ENCODE assay signal across 8 mouse cellular contexts in the genomic region with DNA sequence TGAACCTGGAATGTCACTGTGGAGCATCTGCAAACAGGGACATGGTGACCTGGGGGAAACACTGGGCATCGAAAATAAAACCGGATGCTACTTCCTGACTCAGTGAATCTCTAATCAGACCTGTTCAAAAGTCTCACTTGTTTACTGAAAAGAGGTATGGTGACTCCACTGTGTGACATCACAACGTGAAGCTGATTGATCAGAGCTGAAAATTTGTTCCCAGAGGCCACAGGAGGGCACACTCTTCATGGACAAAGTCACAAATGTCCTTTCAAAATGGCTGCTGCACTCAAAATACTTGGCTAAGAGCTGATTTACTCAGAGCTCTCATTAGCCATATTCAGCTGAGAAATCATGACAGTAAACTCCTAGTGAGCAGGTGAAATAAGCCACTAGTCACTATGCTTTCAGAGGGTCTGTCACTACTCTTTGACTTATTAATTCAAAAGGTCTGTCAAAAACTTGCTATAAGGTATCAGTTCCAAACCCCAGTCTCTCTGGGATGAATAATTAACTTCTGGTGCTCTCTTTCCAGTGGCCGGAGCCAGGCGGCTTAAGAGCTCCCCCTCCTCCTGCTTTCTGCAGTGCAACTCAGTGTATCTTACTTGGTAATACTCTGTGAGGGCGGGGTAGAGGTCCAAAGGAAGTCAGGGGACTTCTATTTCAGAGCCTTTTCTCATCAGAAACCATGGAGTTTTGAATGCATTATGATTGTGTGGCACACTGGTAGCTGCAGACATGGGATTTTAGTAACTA. TPM values are rescaled to one million over a fixed set of nuclear protein-coding genes. Genes with fewer than 3 reads are reported as not detected.
A peak's percentile ranks its signal among the peaks of the same experiment; 100 is the strongest.
DNase-seq lines count a peak whose midpoint lies in the region; ATAC-seq lines count a peak whose summit lies in the region.

No protein-coding gene starts in this region.

- DNase-seq in adrenal gland, postnatal 10 days = peak; percentile 51
- no peak for DNase-seq in adrenal gland, postnatal 4 days (ENCODE audit: low spot score in 2 of 2)
- DNase-seq in 416B (ENCODE audit: low read depth) = peak; percentile 19
- DNase-seq in embryo, embryonic 10 days (ENCODE audit: low spot score) = peak; percentile 41
- DNase-seq in lung, postnatal 10 days = peak; percentile 58
- DNase-seq in ovary, postnatal 36 days (ENCODE audit: low spot score) = no peak
- no peak for DNase-seq in ovary, postnatal 14 days (ENCODE audit: low spot score)

- peak; percentile 86 for ATAC-seq in intestine, embryonic 16.5 days

- no peak overlapping the region for H3K27ac ChIP-seq in intestine, embryonic 16.5 days (ENCODE audit: low read length)

- no peaks in the 10 kb centered on the region for H3K27me3 ChIP-seq in intestine, embryonic 16.5 days (replicated peaks; ENCODE audit: control insufficient read depth, insufficient read depth, low read length)

- no peak overlapping the region for H3K4me2 ChIP-seq in intestine, embryonic 16.5 days (ENCODE audit: low read depth, low read length)

- 38% methylated on average over 6 of the region's 6 CpGs for WGBS in intestine, embryonic 16.5 days

- H3K9me3 ChIP-seq in intestine, embryonic 16.5 days (ENCODE audit: control insufficient read depth, low read length) = no peaks in the 10 kb centered on the region

- H3K36me3 ChIP-seq in intestine, embryonic 16.5 days (ENCODE audit: control insufficient read depth, insufficient read depth, low read length) = no peaks in the 10 kb centered on the region

- H3K4me1 ChIP-seq in intestine, embryonic 16.5 days (ENCODE audit: control insufficient read depth, insufficient read depth, low read length) = peaks cover 8% of the 10 kb centered on the region; the same call in 1 of the 2 replicates

- H3K4me3 ChIP-seq in intestine, embryonic 16.5 days (ENCODE audit: low read length) = no peak overlapping the region

- H3K9ac ChIP-seq in intestine, embryonic 16.5 days (ENCODE audit: low read depth, low read length) = no peak overlapping the region

RNA-seq across cellular contexts. Expression of a gene that starts 44.3 kb away (rescaled TPM):
- total RNA-seq in adrenal gland, postnatal 10 days (2021) = 10 to 100 TPM; 38.1 to 48.9 TPM
- 10 to 100 TPM; 48.7 to 57.6 TPM for total RNA-seq in adrenal gland, postnatal 4 days (2021)
- polyA plus RNA-seq in intestine, embryonic 16.5 days (2015; fragmentation: Nextera tagmentation; extraction: Ambion mirVana) = 15.2 and 16.9 TPM in 2 replicates

Comparison
In these comparisons a context has a peak if more than half of its experiments do, and no peak if none do; other contexts are left out.
1. DNase-seq: peak in adrenal gland, postnatal 10 days (single experiment), 416B (single experiment), embryo, embryonic 10 days (single experiment) and lung, postnatal 10 days (single experiment); none in adrenal gland, postnatal 4 days (0 of 2), ovary, postnatal 36 days (single experiment) and ovary, postnatal 14 days (single experiment).